Mouse (Mus musculus) kidney, adult 18-20 months (tissue): Measurements from ENCODE around the gene Stx8.

Experiments used
- DNase-seq: peaks from one replicate; pipeline ENCODE4 v3.0.0; 2021

The Stx8 gene

DNA sequence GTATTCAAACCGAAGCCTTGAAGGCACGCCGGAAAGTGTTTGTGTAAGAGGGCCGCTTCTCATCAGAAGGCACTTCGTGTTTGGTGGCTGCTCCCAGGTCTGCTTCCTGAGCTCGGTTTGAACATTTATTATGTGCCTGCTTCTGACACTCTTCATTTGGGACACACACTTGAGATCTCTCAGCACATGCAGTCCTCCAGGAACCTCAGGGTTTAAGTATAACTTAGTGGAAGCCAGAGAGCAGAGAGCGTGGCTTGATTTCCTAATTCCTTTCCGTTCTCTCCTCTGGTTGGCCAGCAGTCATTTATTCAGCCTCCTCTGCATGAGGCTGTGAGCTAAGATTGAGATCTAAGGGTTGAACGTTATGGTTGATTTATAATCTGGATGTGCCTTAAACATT, 71.1 kb downstream of the Stx8 start:
- DNase-seq, result no peak

DNA sequence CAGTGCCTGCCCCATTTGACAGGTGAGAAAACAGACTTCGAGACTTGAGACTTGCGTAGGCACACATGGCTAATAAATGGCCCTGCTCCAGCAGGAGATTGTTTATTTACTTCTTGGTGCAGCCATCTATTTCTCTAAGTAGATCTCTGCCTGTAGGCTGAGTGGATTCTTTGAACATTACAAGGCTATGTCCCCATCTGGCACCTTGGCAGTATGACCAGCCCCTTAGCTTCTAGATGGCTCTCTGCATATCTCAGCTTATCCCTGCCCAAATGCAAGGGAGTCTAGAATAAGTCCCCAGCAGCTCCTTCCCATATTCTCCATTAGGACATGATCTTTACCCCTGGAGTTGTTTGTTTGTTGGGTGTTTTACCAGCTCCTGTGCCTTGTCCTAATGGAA, 72.1 kb downstream of the Stx8 start:
- no peak for DNase-seq

DNA sequence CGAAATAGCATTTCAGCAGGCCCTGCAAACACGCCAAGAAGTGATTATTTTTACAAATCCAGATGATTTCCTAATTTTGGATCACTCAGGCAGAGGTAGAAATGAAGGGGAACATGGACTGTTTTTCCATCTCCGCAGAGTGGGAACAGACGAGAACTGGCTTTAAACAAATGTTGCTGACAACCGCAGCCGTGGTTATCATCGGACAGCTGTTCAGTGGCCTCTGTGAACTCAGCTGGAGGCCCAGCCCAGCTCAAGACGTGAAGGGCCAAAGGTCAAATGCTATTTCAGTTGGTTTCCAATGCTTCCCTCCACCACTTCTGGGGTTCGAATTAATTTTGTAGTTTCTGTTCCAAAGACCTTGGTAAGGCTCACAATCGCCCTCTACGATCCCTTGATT, 78.2 kb downstream of the Stx8 start:
- peak; percentile 29 for DNase-seq

DNA sequence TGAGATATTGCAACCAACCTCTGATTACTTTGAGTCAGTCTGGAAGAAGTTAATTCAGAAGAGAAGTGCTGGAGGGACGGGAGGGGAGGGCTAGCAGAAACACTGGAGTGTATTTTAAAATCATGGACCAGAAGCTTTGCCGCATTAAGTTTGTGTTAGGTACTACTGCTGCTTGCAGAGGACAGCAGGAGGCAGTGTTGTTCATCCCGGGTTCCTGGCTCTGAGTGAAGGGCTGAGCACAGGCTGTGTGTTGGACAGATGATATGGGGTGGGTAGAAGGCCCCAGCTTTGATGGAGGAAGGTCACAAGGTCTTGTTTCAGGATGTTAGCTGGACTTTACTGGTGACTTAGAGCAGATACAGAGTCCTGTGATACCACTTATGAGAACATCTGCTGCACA, 80.9 kb downstream of the Stx8 start:
- DNase-seq, result no peak

DNA sequence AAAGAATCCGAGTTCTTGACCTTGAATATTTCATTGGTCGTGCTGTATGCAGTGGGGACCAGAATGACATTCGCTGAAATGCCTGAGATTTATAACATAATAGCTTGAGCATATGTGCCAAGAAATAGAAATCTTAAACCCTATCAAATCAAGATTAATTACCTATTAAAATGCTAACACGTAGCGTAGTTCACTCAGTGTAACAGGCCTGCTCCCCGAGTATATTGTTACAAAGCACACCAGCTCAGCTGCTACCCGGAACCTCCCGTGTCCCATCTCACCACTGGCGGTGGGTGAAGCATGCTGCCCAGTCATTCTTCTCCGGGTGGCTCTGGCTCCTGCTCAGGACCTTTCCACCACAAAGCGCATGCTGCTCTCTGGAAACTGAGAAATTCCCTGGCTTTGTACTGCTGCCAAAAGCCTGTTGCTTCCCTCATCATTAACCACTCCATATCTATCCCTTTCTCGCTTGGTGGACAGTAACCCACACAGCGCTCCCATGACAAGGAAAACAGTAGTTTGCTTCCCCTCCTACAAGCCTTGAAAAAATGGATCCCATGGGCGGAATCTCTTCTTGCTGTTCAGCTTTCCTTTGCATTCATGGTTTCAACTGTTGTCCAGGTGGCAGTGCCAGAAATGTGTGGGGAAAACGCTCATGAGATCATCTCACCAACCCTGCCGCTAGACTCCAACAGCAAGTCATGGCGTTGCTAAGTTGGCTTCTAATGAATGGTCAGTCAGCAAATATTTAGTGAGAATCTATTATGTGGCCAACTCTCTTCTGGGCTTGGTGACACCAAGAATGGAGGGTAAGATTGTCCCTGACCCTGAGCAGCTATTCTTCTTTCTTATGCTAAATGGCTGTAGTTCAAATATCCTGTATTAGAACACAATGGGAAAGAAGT, 83.5 kb downstream of the Stx8 start:
- DNase-seq, result no peak

DNA sequence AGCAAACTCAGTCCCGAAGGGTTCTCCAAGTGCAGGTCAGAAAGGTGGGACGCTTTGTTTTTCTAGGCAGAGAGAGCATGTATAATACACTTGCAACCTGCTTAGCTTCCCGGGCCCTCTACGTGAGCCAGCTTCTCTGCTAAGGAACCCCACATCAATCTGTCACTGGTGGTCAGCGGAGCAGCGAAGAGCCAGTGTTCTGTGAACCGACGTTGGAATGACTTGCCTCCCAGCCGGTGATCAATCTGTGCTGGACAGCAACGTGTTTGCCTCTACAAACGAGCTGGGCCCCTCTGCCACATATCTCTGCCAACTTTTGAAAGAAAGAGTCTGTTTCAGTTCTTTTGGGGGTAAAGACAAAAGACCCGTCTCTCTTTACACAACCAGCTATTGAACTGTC, 84.7 kb downstream of the Stx8 start:
- DNase-seq, result no peak

DNA sequence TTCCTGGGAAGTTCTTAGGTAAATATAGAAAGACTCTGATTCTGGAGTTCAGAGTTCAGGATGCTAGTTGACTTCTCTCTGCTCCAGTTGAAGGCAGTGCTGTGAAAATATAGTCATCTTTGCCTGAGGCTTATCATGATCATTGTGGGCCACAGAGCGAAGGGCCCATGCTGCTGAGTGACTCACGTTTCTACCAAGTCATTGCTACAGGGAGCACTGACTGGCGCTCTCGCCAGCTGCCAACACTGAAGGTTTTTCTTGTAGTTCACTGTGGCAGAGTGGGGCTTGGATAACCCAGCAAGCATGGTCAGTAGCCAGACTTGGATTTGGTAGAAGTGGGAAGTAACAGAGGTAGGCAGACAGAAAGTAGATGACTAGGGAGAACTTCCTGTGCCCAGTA, 85.3 kb downstream of the Stx8 start:
- no peak for DNase-seq

DNA sequence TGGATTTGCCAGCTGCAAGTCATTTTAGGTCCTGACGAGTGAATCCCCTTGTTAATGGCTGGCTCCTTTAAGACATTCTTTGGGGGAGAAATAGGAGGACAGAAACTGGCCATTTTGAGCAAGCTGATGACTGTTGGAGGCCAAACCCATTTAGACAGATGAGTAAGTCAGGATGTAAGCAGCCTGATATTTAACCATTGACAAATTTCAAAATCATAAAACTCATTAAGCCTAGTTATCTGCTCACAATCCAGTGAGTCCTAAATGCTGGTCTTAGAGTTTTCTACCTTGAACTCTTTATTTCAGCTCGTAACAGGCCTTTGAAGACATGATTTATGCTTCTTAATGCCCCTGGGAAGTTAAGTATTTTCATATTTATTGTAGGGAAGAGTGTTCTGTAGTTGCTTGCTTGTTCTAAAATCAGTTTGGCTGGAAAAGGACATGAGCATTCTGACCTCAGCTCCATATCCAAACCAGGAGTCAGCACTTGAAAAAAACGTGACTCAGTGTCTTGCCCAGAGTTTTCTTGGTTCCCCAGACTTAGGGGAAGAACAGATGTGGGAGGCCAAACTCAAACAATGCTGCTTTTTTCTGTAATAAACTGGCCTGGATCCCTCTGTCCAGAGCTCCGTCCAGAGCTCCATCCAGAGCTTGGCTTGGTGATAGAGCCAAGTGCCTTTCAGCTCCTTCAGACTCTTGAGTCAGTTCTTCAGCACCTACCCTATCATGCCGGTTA, 92.6 kb downstream of the Stx8 start:
- DNase-seq, result no peak

DNA sequence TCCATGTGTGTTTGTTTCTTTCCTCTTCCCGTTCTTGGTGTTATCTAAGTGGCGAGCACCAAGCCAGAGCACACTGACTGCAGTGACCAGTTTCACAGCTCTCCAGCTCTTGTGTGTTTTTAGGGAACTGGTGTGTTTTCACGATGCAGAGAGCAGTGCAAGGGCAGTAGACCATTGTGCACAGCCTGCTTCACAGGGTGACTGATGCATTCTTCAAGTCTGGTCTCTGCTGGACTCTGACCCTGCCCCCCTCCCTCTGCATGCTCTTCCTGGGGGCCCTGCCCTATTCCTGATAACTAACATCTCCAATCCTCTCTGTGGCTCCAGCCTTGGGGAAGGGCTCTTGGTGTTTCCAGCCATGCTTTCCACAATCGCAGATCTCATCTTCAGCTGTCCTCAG, 94.7 kb downstream of the Stx8 start:
- no peak for DNase-seq

DNA sequence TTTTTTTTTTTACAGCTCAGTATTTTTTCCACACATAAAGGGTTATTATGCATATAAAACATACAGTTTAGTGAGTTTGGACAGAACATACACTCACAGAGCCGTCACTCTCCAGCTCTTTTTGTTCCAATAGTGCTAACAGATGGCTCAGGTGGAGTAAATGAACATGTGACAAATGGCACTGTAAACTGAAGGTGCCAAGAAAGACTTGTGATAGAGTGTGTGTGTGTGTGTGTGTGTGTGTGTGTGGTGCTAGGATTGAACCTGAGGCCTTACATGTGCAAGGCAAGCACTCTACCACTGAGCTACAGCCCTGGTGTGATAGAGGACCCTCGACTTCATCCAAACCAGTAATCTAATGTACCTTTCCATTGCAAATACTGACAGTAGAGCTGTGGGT, 96.1 kb downstream of the Stx8 start:
- no peak for DNase-seq

DNA sequence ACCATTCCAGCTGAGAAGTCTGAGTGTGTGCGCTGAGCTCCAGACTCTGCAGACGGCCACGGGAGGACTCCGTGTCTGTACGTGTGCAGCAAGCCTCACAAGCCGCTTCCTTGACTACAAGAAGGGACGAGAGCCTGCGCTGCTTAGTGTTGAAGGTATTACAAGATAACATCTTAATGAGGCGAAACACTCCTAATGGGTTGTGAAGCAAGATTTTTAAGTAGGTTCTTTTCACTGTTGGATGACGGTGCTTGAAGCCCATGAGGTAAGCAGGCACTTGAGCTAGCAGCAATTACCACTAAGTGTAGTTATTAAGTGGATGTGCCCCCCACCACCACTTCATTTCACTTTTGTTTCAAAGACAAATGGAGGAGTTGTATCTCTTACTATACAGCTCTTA, 101.8 kb downstream of the Stx8 start:
- DNase-seq, result no peak

DNA sequence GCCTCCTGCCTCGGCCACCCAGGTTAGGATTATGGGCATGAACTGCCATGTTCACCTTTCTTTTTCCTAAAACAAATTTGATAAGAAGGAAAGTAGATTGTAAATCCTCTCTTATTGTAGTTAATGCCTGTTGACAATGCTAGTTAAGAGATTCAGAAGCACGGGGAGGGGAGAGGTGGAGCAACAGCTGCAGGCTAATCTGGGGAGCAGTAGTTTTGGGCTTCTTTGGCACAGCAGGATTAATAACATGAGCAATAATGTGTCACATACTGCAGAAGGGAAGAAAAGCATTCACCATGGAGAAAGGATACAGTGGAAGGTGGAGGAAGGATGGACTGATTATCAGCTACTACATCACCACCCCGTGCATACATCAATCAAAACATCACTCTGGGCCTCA, 104.1 kb downstream of the Stx8 start:
- no peak for DNase-seq

DNA sequence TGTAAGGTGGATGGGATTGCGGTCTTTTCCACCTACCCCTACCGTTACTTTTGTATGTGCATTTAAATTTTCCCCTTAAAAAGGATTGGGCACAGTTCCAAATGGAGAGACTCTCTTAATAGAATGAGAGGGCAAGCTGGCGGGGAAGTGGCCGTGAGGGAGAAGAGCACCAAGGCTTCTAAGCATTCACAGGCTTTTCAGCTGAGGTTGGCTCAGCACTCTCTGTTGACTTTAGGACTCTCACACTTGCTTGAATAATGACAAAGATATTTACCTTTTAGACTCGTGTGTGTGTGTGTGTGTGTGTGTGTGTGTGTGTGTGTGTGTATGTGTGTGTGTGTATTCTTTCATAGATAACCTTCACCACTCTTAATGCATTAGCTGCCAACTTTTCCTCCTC, 105.8 kb downstream of the Stx8 start:
- no peak for DNase-seq

DNA sequence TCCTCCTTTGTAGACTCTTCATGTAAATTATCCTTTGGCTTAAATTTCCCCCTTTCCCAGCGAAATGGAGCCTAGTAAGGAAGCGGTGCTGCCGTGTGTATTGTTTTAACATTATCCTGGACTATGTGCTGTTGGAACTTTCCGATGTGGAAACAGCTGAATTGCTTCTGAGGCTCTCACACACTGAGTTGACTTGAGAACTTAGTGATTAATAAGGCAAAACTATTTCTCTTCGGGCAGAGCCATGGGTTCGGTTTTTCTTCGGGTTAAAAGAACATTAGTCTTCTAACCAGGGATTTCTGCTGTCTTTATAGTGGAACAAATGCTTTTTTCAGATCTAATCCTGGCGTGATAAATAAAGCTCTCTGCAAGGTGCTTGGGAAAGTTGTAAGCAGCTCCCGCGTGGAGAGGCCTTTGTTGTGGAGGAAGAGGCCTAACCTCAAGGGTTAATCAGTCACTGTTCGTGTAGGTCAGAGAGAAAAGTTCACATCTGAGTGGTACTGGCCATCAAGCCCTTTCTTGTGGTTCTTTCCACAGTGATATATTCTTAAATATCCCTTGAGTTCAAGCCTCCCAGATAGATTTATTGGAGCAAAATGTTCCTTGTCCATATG, 106.7 kb downstream of the Stx8 start:
- no peak for DNase-seq

DNA sequence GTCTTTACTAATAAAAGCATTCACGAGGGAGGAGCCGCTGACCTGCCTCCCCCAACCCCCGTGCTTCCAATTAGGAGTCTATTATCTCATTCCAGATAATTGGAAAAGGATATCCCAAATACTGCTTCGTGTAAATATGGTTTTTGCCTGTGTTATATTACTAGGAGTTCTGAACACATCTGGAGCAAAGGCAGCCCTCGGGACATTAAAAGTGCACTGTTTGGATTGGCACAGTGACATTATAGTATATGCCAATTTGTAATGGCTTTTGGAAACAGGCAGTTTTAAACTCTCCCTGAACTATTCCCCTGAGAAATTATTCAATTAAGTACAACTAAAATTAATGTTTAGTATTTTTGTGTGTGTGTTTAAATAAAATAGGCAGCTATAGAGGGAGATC, 108.7 kb downstream of the Stx8 start:
- no peak for DNase-seq

DNA sequence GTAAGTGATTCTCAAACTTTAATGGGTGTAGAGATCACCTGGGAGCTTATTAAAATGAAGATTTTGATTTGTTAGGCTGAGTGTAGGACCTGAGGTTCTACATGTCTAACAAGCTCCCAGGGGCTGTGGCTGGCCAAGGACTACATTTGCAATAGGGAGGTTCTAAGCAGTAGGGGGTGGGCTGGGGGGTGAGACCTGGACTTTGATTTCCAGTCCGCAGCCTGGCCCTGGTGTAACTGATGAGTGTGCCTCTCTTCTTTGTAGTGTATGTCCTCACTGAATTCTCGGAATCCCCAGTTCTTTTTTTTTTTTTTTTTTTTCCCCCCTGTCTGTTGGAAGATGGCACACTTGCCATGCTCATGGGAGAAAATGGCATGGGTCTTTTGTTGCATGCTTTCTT, 109.3 kb downstream of the Stx8 start:
- no peak for DNase-seq

DNA sequence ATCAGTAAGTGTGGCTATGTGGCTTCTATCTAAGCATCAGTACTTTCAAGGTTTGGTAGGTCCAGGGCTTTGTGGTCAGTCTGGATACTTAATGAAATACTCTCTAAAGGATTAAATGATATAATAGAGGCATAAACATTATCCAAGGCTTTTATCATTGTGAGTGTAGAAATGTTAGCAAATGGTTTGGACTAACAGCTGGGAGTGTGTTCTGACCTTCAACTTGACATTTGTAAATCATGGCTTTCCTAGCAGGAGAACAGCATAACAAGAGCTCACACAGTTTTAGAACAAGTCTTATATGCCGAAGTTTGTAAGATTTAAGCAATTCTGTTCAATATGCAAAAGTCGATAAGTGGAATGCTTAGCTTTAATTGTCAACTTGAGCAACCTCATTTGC, 113.8 kb downstream of the Stx8 start:
- no peak for DNase-seq

DNA sequence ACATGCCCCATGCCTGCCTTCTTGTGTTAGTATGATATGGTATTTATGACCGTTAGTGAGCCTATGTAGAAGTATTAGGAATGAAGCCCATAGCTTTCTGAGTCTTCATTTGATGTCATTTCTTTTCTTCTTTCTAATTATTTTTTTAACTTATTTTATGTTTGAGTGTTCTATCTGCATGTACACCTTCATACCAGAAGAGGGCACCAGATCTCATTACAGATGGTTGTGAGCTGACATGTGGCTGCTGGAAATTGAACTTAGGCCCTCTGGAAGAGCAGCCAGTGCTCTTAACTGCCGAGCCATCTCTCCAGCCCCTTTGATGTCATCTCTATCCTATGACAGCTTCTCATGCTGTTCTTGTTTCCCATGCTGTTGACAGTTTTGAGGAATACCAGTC, 115.0 kb downstream of the Stx8 start:
- no peak for DNase-seq

DNA sequence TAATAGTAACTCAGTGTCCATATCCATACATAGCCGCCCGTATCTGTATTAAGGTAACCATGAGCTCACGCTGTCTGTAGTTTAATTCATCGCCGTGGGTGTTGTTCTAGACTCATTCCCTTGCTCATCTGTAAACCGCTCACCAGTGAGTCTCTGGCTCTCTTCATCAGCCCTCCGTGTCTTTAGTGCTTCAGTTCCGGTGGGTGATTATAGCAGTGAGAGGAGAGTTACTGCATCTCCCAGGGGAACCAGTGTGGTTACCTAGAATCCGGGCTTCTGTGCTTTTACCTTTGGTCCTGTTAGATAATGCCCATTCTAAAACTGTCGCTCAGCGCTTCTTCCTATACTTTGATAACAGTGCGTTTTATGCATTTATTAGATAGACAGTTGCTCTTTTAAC, 116.8 kb downstream of the Stx8 start:
- DNase-seq, result no peak

DNA sequence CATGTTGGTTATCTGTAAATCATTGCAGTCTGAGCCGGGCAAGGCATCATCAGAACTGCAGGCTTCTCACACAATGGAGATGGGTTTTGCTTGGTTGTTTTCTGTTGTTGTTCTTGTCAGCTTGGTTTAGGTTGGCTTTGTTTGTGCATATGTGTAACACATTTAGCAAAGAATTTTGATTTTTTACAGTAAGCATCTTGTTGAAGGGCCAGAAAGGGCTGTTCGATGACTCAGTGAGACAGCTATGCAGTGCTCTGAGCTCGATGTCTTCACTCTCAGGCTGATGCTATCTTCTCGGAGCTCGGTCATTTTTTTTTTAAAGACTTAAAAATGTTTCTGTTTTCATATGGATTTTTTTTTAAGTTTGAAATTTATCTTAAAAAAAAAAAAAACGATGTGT, 117.6 kb downstream of the Stx8 start:
- DNase-seq, result no peak

DNA sequence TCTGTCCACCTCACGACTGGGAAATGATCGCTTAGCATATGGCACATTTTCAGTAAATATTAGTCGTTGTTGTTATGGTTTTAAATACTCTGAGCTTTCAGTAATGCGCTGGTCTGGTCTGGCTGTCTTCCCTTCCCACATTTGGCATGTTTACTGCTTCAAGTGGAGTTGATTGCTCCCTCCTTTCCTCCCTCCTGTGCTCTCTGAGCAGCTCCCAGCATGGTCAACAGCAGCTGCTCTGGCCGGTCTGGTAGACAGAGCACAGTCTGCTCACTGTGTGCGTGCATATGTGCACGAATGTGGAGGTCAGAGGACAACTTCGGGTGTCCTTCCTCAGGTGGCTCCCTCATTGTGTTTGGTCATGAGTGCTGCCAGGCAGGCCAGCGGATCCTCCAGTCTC, 120.2 kb downstream of the Stx8 start:
- no peak for DNase-seq

DNA sequence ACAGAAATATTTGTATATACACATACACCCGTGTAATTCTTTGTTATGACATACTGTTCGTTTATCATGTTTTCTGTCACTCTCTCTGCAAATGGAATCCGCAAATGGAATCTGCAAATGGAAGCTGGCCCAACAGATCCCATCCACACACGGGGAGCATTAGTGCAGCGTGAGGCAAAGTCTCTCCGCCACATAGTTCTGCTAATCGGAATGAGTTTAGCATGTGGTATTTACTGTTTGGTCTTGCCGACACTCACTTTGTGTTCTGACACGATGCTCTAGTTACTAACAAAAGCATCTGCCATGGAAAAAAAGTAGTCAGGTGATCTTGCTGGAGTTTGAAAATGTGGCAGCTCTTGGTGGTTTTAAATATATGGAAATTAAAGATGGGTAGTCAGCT, 123.4 kb downstream of the Stx8 start:
- DNase-seq, result no peak

DNA sequence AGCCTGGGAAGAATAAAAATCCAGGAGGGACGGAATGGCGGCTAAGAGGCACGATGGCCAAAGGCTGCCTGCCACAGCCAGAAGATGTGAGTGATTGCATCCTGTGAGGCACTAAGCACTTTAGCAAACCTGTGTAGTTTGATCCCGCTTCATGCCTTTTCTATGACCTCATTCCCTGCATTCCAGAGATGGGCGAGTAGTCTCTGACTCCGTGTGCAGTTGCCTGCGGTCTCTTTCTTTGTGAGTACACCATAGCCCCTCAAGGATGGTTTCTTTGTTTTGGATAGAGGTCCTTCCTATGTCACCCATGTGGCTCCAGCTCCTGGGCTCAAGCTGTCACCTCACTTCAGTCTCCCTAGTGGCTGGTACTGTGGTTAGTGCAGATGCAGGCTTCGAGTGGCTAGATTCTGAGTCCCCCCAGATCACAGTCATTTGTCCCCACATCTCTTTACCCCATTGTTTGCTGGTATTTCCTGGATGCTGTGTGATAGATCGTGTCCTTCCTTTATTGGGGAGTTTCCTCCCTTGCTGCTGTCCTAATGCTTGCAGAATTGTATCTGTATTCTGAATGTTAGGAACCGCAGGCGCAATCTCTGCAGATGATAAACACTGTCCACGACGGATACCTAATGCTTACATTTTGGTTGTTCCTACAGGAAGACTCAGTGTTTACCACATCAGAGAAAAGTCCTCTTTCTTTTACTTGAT, 124.0 kb downstream of the Stx8 start:
- DNase-seq, result no peak
